Mouse (Mus musculus) limb, embryonic 10.5 days (tissue): ENCODE measurements around the gene Med24. TPM values are rescaled to one million over a fixed set of nuclear protein-coding genes. Genes with fewer than 3 reads are reported as not detected.
A peak's percentile ranks its signal among the peaks of the same experiment; 100 is the strongest.

Experiments used
- DNase-seq: peaks from one replicate; pipeline ENCODE4 v3.0.0-alpha.2; 2017; ENCODE audit warnings: low spot score
- H3K27ac ChIP-seq: fragments of 300-500 bp; sonication (generic); 2 replicates; pipeline ENCODE4 v1.5.1; 2016; ENCODE audit warnings: mild to moderate bottlenecking
- H3K27me3 ChIP-seq: fragments of 300-500 bp; sonication (generic); 2 replicates; pipeline ENCODE4 v1.6.1; 2016; ENCODE audit warnings: low read depth, mild to moderate bottlenecking; ENCODE audit not compliant: poor library complexity, severe bottlenecking
- H3K36me3 ChIP-seq: fragments of 300-500 bp; sonication (generic); 2 replicates; pipeline ENCODE4 v1.6.1; 2016; ENCODE audit warnings: mild to moderate bottlenecking, moderate library complexity
- H3K4me1 ChIP-seq: fragments of 300-500 bp; sonication (generic); 2 replicates; pipeline ENCODE4 v1.6.1; 2016
- H3K4me3 ChIP-seq: fragments of 300-500 bp; sonication (generic); 2 replicates; pipeline ENCODE4 v1.5.1; 2016; ENCODE audit warnings: mild to moderate bottlenecking, moderate library complexity
- H3K9me3 ChIP-seq: fragments of 300-500 bp; sonication (generic); replicated peaks from 2 replicates; pipeline ENCODE4 v1.6.1; 2016; ENCODE audit warnings: mild to moderate bottlenecking
- WGBS: fragments of 180-500 bp; shearing (Covaris S2); methylation state at CpG from one replicate; pipeline ENCODE4 v1.1.7; 2016; 5-methylcytosine and 5-hydroxymethylcytosine counted together
- polyA plus RNA-seq: library from polyadenylated mRNA; unstranded; fragments of >200 nt; fragmentation: Nextera tagmentation; extraction: Ambion mirVana; gene quantifications from 2 replicates; pipeline ENCODE4 v1.2.1, GENCODE M21; 2016

Gene Med24
- polyA plus RNA-seq, 1 experiment from 2014 or later = 82.6 TPM

DNA sequence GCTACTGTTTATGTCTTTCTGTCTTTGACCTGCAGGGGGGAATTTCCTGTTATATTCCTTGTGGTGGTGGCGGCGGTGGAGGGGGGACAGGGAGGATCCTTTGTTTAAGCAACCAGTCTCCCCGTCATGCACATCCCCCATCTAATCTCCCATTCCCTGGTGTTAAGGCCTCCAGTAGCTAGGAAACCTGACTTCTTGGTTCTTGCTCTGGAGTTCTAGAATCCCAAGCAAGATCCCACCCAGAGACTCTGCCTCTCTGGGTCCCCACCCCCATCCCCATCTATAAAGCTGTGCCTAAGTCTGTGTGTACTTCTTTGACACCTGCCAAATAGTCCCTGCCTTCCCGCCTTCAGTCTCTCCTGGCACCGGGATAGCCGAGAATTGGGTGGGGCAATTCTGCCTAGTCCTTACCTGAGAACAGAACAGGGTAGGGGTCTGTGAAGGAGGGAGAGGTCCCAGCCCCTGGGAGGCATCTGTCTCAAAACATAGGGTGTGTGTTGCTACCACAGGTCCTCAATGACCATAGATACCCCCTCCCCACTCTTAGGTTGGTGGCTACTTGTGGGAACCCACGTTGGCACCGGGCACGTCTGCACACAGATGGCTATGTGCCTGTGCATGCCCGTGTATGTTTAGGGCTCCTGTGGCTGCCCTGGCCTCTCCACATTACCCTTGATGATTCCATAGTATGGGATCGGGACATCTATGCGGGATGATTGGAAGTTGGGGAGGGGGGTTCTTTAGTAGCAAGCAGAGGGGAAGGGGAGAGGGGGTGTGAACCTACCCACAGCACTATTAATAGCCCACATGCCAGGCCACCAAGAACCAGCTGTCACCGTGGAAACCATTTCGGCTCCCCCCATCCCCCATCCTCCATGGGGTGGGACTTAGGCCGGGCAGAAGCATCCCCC is 19.5 kb upstream of the Med24 start:
- H3K4me1 ChIP-seq = peaks cover 85% of the 10 kb centered on the region
- H3K27me3 ChIP-seq = no peaks in the 10 kb centered on the region
- no peaks in the 10 kb centered on the region for H3K9me3 ChIP-seq
- H3K36me3 ChIP-seq = peaks cover 6% of the 10 kb centered on the region; the same call in 1 of the 2 replicates
- H3K27ac ChIP-seq = peak overlapping the region; percentile 82
- no peak for DNase-seq
- 0 out of 2 replicates have a peak overlapping the region, but pooled peaks have one; percentile 0 for H3K4me3 ChIP-seq
- 32% methylated on average over 15 of the region's 15 CpGs for WGBS

DNA sequence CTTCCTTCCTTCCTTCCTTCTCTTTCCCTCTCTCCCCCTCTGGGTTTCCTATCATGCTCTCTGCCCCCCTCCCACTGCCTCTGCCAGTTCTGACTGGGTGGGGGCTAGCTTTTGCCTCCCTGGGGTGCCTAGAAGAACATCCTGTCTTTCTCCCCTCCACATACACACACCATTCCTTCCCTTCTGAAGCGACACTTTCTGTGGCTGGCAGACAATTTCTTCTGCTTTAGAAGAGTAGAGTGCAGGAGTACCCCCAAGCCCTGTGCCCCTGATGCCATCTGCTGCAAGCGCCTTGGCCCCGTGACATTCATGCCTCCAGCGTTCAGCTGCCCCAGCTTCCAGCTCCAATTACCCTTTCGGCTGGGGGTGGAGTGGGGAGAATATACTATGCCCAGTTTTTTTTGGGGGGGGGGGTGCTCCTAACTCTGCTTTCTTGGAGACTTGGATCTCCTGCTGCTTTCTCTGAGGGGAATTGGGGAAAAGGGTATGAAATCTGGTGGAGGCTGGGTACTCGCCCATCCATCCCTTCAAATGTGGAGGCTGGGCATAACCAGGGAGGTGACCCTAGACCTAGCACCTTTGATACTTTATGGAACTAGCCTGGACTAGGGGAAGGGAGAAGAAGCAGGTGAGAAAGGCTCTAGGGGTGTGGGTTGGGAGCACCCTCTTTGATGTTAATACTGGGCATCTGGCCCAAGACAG is 18.7 kb upstream of the Med24 start:
- Histone ChIP-seq H3K4me3 (peak overlapping the region; percentile 42), H3K36me3 (no peaks in the 10 kb centered on the region), H3K4me1 (peaks cover 88% of the 10 kb centered on the region), H3K27ac (peak overlapping the region; percentile 82), H3K27me3 (no peaks in the 10 kb centered on the region), H3K9me3 (no peaks in the 10 kb centered on the region)
- 27% methylated on average over 6 of the region's 6 CpGs for WGBS
- no peak for DNase-seq

DNA sequence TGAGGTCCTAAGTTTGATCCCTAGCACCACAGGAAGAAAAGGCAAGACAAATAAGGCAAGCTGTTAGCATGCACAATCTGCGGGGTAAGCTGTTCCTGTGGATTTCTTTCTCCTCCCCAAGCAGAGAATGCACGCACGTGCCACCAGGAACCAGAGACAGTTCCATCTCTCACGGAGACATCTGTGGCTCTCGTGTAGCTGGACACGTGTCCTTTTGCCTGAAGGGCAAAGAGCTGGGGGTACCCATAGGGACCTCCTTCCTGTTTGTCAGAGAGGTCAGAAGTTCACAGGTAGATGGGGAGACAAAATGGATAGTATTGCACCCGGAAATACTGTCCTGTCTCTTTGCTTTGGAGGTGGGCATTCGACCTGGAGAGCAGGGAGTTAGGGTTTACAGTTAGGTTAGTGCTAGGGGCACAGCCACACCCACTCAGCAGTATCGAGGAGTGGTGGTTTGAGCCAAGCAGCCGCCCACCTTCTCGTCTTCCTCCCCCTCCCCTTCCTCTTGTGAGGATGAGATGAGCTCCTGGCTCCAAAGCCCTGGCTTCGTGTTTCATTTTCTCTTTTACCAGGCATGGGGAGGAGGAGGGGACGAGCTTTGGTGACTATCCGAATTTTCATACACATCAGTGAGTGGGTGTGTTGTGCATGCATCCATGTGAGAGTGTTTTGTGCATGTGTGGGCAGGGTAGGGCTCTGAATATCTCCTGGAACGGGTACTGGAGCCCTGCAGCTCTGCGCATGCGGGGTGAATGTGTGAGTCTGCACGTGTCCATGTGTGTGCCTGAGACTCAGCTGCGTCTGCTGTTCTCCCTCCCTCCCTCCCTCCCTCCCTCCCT is 17.8 kb upstream of the Med24 start:
- H3K4me1 ChIP-seq = peaks cover 97% of the 10 kb centered on the region
- WGBS = 6% methylated on average over 19 of the region's 19 CpGs
- H3K27ac ChIP-seq = peak overlapping the region; percentile 82
- peak; percentile 82 for DNase-seq
- no peaks in the 10 kb centered on the region for H3K27me3 ChIP-seq
- no peaks in the 10 kb centered on the region for H3K9me3 ChIP-seq
- no peaks in the 10 kb centered on the region for H3K36me3 ChIP-seq
- H3K4me3 ChIP-seq = peak overlapping the region; percentile 42

DNA sequence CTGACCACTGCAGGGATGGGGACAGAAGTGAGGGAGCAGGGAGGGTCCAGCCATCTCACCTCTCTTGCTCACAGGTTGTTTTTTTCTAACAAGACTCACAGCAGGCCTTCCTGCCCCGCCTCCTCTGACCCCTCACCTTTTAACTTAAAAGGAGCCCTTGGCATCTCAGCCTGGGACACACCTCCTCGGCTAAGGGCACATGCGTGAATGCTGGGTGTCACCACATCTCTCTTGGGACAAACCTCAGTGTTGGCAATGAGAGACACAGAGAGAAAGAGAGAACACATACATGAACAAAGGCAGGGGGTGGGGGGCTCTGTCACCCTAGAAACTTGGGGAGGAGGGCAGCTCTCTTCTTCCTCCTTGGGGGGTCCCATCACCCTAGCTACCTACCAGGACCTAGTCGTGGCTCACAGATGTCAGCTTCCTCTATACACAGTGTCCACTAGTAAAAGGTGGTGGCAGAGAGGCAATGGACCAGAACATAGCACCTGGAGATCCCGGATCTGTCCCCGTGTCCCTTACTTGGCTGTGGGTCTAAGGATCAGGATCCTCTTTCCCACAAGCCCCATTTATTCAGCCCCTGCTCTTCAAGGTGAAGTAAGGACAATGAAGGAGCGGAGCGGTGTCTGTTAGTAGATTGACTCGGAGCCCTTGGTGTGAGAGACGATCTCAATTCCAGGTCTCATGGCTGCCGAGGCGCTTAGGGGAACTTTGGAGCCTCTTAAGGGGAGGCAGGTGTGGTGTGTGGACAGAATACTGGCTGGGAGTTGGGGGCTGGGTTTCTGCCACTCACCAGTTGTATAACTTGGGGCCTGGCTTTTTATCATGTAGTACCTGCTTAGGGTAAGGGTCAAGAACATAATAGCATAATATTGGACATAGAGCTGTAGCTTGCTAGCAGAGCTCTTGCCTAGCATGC is 17.0 kb upstream of the Med24 start:
- no peaks in the 10 kb centered on the region for H3K36me3 ChIP-seq
- no peaks in the 10 kb centered on the region for H3K9me3 ChIP-seq
- no peak for DNase-seq
- 36% methylated on average over 12 of the region's 12 CpGs for WGBS
- H3K4me3 ChIP-seq = peak overlapping the region; percentile 42
- no peaks in the 10 kb centered on the region for H3K27me3 ChIP-seq
- H3K4me1 ChIP-seq = peaks cover 99% of the 10 kb centered on the region
- H3K27ac ChIP-seq = peak overlapping the region; percentile 82

DNA sequence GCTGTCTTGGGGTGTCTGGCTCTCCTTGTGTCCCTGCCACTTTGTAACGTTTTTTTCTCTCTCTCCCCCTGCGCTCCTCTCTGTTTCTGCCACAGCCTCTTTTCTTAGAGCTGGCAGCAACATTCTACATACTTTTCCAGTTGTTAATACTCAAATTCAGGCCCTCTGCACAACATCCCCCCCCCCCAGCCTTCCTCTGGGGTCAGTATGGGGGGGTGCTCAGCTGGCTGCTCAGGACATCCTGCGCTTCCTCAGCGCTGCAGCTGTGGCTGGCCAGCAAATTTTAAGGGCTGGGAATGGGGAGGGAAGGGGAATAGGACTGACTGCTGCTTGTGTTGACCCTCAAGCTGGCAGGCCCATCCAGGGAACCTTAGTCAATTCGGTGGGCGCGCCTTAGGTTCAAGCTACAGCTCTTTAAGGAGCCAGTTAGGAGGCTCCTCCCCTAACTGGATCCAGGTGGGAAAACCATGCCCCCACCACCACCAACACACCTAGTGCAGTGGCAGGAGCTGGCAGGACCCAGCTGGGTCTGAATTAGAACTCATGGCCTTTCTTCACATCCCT is 15.3 kb upstream of the Med24 start:
- H3K36me3 ChIP-seq = no peaks in the 10 kb centered on the region
- no peaks in the 10 kb centered on the region for H3K9me3 ChIP-seq
- H3K4me3 ChIP-seq = peak overlapping the region; percentile 32
- DNase-seq = no peak
- peaks cover 98% of the 10 kb centered on the region for H3K4me1 ChIP-seq
- 30% methylated on average over 7 of the region's 7 CpGs for WGBS
- H3K27ac ChIP-seq = peak overlapping the region; percentile 64
- H3K27me3 ChIP-seq = no peaks in the 10 kb centered on the region

DNA sequence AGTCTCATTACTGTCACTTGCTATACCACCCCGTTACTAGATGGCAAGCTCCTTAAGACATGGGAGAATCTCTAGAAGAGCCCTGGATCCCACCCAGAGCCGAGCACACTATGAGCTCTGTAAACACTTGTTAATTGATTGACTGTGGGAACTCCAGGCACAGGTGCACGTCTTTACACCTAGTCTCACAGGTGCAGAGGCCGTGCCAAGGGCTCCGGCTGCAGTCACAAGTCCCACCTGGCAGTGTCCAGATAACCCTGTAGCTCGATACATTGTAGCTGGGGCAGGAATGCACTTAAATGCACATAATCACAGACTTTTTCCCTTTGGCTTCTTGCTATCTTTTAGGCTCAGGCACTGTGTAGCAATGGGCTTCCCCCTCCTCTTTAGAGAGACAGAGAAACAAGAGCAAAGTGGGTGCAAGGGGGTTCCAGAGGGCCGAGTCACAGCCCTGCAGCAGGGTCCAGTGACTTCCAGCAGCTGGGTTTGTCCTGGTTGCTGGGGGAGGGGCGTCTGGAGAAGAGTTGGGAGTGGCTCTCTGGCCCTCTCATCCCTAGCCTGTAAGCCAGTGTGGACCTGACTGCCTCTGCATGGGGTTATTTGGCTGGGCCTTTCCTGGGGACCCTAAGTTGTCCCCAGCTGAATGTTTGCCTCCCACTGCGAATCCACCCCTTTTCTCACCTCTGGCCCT is 14.6 kb upstream of the Med24 start:
- 8% methylated on average over 9 of the region's 9 CpGs for WGBS
- H3K36me3 ChIP-seq = no peaks in the 10 kb centered on the region
- no peak for DNase-seq
- peaks cover 95% of the 10 kb centered on the region for H3K4me1 ChIP-seq
- H3K27me3 ChIP-seq = no peaks in the 10 kb centered on the region
- H3K27ac ChIP-seq = peak overlapping the region; percentile 64
- no peaks in the 10 kb centered on the region for H3K9me3 ChIP-seq
- peak overlapping the region; percentile 32 for H3K4me3 ChIP-seq

DNA sequence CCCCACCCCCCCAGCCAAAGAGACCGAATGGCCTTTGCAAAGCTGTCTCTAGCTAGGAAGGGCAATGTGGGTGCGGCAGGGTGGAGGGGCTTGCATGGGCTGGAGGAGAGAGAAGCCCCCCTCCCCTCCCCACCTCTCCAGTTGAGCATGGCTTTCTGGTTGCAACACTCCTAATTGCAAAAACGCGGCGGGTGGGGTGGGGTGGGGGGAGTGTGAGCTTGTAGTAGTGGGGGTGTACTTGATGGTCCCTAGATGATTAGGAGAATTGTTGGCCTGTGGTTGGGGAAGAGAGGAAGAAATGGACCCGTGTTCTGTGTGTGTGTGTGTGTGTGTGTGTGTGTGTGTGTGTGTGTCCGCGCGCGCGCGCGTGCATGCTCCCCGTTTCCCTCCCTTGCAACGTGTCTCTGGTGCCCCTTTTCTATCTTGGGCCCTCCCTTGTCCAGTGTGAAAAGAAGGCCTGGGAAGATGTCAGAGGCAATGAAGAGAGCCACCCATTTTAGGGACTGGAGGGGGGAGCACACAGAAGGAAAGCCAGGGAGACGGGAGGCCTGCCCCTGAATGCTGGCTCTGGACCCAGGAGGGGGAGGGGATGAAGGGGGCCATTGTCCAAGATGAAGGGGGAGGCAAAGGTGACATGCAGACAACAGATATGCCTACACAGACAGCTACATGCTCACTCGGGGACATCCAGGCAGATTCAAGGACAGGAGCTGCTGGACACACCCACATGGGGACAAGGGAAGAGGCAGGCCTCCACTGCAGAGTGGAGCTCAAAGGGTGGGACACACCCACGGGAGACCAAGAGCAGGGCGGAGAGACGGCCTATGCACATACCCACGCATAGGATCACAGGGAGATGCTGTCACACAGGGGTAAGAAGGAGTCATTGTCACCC is 13.4 kb upstream of the Med24 start:
- Histone ChIP-seq H3K4me3 (peak overlapping the region; percentile 94), H3K36me3 (no peaks in the 10 kb centered on the region), H3K27ac (peak overlapping the region; percentile 97), H3K27me3 (no peaks in the 10 kb centered on the region), H3K4me1 (peaks cover 90% of the 10 kb centered on the region), H3K9me3 (no peaks in the 10 kb centered on the region)
- WGBS = 14% methylated on average over 14 of the region's 21 CpGs
- DNase-seq = no peak

DNA sequence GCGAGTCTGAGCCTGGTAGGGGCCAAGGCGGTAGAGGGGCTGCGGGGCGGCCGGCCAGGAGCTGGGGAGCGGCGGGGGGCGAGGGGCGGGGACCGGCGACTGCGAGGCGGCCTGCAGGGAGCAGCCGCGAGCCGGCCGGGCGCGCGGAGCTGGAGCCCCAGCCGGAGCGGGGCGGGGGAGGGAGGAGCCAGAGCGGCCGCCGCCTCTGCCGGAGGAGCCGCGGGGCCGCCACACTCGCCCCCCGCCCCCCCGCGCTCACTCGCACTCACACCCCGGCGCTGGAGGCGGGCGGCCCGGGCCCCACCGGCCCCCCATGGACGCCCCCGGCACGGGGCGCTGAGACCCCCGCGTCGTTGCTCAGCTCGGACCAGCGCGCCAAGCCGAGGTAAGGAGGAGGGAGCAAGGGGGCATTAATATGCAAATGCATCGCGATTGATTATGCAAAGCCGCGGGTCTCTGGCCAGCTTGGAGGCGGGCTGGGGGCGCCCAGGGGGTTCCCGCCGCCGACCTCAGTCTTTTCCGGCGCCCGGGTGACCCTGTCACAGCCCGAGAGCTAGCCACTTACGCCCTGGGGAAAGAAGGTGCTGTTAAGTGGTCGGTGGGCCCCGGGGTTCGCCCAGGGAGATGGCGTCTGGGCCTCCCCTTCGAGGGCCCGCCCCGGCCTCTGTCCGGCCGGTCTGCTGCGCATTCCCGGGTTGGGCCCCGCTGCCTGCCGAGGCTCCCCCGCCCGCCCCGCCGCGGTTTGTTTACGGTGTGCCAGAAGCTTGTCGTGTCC is 12.6 kb upstream of the Med24 start:
- Histone ChIP-seq H3K36me3 (no peaks in the 10 kb centered on the region), H3K4me1 (peaks cover 81% of the 10 kb centered on the region), H3K4me3 (peak overlapping the region; percentile 94), H3K9me3 (no peaks in the 10 kb centered on the region), H3K27ac (peak overlapping the region; percentile 97), H3K27me3 (no peaks in the 10 kb centered on the region)
- 1% methylated on average over 83 of the region's 86 CpGs for WGBS
- peak; percentile 85 for DNase-seq

DNA sequence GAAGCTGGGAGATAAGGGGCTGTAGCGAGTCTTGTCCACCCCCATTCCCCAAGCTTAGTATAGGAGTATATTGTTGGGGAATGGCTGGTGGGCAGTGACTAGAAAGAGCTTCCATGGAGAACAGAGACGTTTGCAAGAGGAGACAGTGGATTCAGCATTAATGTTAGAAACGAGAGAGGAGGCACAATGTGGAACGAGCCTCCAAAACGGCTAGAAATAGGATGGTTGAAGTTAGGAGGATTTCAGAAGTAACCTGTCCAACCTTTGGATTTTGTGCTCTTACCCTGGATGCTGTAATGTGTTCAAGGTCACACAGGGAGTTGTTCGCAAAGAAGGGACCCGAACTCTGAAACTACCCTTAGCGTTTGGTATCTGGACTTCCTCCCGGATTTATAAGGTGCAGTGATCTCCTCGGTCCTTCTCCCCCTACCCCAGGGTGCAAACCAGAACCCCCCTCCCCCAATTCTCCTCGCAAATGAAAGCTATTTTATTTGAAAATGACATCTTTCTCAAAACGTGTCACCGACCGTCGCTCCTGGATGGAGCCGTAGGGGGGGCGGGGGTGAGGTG is 11.9 kb upstream of the Med24 start:
- Histone ChIP-seq H3K36me3 (no peaks in the 10 kb centered on the region), H3K9me3 (no peaks in the 10 kb centered on the region), H3K4me1 (peaks cover 75% of the 10 kb centered on the region), H3K27me3 (no peaks in the 10 kb centered on the region), H3K27ac (peak overlapping the region; percentile 97), H3K4me3 (peak overlapping the region; percentile 94)
- no peak for DNase-seq
- WGBS = under 1% methylated on average over 17 of the region's 17 CpGs
